Mouse (Mus musculus): ENCODE results near the gene Ncapd2.

The Ncapd2 gene

DNA sequence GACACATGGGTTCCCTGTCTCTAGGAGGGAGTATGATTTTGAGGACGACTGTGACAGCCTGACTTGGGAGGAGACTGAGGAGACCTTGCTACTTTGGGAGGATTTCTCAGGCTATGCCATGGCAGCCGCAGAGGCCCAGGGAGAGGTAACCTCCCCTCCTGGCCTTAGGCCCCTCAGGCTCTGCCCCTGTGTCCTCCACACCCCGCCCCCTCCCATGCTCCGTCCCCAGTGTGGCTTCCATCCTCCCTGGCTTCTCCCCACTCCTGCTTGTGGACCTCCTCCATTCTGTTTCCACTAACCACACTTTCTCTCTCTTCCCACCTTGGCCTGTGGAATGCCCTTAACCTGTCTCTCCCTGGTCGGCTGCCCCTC, 38.5 kb downstream of the Ncapd2 start:
- no peak for DNase-seq (ENCODE audit: low read depth, low spot score)
- Histone ChIP-seq H3K36me3 (ENCODE audit: control insufficient read depth, insufficient read depth, low read length, poor library complexity, severe bottlenecking) (peaks cover 6% of the 10 kb centered on the region), H3K27me3 (ENCODE audit: control insufficient read depth, insufficient read depth, low read length, poor library complexity, severe bottlenecking) (no peaks in the 10 kb centered on the region)

DNA sequence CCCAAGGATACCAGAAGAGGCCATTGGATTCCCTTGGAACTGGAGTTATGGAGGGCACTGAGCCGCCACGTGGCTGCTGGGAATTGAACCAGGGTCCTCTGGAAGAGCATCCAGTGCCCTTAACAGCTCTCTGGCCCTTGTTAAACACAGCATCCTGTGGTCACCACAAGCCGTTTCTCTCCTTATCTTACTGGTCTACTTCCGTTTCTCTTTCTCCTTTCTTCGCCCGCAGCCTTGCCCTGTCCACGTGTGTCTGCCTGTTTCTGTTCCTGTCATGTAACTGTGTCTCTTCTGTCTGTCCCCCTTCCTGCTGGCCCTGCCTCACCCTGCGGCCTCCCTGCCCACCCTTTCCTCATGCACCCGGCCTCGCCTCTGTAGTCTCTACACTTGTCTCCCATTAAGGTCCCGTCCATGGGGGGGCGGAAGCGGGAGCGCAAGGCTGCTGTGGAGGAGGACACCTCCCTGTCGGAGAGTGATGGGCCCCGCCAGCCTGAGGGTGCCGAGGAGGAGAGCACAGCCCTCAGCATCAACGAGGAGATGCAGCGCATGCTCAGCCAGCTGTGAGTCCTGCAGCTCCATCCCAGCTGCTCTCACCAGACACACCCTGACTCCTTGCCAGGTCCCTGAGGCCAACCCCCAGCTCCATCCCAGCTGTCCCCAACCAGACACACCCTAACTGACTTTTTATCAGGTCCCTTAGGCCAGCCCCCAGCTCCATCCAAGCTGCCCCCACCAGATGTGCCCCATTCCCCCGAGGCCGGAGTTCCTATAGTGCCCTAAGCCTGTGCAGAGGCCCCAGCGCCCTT, 39.1 kb downstream of the Ncapd2 start:
- DNase-seq (ENCODE audit: low read depth, low spot score): no peak
- Histone ChIP-seq H3K36me3 (ENCODE audit: control insufficient read depth, insufficient read depth, low read length, poor library complexity, severe bottlenecking) (peaks cover 6% of the 10 kb centered on the region), H3K27me3 (ENCODE audit: control insufficient read depth, insufficient read depth, low read length, poor library complexity, severe bottlenecking) (no peaks in the 10 kb centered on the region)

DNA sequence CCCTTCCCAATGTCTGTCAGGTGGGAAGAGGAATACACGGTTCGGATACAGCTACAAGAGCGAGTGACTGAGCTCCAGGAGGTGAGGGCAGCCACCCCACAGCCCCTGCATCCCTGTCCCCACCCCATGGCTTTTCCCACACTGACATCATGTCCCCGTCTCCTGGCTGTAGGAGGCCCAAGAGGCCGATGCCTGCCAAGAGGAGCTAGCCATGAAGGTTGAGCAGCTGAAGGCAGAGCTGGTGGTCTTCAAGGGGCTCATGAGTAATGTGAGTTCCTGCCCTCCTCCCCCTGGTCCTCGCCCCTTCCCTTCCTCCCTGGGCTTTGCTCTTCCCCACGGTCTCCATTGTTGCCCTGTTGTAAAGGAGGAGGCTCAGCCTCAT, 41.9 kb downstream of the Ncapd2 start:
- DNase-seq (ENCODE audit: low read depth, low spot score): no peak
- Histone ChIP-seq H3K27me3 (ENCODE audit: control insufficient read depth, insufficient read depth, low read length, poor library complexity, severe bottlenecking) (no peaks in the 10 kb centered on the region), H3K36me3 (ENCODE audit: control insufficient read depth, insufficient read depth, low read length, poor library complexity, severe bottlenecking) (peaks cover 3% of the 10 kb centered on the region)

DNA sequence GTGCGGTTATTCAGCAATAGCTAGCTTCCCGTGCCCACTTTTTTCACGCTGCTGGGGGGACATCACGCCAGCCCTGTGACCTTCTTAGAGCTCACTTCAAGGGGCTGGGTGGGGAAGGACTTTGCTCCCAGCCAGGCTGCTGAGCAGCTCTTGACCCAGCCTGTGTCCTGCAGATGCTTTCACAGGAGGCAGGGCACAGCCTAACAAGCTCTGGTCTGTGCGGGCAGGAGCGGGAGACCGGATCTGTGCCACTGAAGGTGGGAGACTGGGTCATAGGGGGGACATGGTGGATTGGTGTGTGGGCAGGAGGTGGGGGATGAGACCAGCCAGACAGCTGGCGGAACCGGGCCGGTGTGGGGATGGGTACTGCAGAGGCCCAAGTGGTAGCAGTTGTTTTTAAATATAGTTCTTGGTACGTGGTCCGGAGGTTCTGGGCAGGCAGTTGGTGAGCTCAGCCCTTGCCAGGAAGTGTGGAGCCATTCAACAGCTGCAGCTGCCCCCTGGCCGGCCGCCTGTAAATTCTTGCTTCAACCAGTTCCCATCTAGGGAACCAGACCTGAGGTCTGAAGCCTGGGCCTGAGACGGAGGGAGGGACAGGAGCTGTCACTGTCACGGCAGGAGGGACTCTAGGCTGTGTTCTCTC, 42.5 kb downstream of the Ncapd2 start:
- Histone ChIP-seq H3K36me3 (ENCODE audit: control insufficient read depth, insufficient read depth, low read length, poor library complexity, severe bottlenecking) (peaks cover 3% of the 10 kb centered on the region), H3K27me3 (ENCODE audit: control insufficient read depth, insufficient read depth, low read length, poor library complexity, severe bottlenecking) (no peaks in the 10 kb centered on the region)
- no peak for DNase-seq (ENCODE audit: low read depth, low spot score)

DNA sequence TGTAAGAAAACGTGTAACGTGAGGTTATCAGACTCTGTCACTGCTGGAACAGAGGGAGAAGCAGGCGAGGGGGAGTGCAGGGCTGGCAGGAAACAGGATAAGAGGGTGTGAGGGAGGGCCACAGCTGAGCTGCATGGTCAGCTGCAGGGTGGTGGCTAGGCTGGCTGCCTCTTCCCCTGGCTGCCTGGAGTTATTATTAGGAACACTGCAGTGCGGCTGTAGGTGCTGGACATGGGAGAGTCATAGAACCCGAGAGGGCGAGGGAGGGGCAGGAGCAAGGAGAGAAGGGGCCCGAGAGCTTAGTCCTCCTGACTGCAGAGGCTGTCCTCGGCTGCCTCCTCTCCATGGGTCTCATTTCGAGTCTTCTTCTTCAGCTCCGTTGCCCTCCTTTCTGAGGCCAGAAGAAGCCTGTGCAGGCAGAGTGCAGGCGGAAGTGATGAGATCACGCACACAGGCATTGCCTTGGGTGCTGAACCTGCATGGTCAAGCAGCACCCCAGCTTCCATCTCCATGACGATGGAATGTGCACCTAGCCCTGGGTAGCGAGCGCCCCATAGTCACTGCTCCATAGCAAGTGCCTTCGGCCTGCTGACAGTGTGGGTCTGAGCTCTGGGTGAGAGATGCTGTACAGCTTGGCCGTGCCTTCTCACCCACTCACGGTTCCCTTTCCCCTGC, 43.1 kb downstream of the Ncapd2 start:
- H3K36me3 ChIP-seq (ENCODE audit: control insufficient read depth, insufficient read depth, low read length, poor library complexity, severe bottlenecking): peaks cover 3% of the 10 kb centered on the region
- H3K27me3 ChIP-seq (ENCODE audit: control insufficient read depth, insufficient read depth, low read length, poor library complexity, severe bottlenecking): no peaks in the 10 kb centered on the region
- no peak for DNase-seq (ENCODE audit: low read depth, low spot score)

DNA sequence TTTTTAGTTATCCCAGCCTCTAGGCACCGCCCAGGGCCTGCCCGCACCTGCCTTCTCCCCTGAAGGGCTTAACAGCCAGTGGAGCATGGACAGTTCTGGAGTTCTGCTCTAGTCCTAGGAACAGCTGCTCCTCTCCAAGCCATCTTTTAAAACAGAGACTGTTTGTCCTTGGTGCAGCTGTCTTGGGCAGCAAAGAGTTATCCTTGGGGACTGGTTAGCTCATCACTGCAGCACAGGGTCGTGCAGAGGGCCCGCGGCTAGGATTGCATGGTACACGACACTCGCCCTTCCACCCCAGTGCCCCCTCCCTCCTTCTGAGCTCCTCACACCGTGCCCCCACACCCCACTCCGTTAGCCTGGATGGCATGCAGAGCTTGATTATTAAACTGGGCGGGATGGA, 44.2 kb downstream of the Ncapd2 start:
- peaks cover 3% of the 10 kb centered on the region for H3K36me3 ChIP-seq (ENCODE audit: control insufficient read depth, insufficient read depth, low read length, poor library complexity, severe bottlenecking)
- DNase-seq (ENCODE audit: low read depth, low spot score): no peak
- H3K27me3 ChIP-seq (ENCODE audit: control insufficient read depth, insufficient read depth, low read length, poor library complexity, severe bottlenecking): no peaks in the 10 kb centered on the region

DNA sequence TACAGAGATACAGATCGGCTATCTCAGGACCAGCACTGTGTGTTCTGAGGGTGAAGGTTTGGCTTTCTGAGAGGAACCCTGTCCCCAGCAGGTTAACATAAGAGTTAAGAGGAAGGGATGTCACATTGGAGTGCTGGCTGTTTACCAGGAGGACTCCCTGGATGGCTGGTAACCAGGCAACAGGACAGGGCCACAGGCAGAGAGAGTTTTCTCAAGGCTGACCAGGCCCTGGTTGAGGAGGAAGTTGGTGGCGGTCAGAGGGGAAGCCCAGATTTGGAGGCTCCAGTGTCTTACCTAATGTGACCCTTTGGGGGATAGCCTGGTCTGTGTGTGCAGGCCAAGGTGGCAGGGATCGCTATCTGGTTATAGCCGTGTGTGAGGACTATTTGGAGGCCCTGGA, 44.7 kb downstream of the Ncapd2 start:
- Histone ChIP-seq H3K27me3 (ENCODE audit: control insufficient read depth, insufficient read depth, low read length, poor library complexity, severe bottlenecking) (no peaks in the 10 kb centered on the region), H3K36me3 (ENCODE audit: control insufficient read depth, insufficient read depth, low read length, poor library complexity, severe bottlenecking) (peaks cover 3% of the 10 kb centered on the region)
- no peak for DNase-seq (ENCODE audit: low read depth, low spot score)

DNA sequence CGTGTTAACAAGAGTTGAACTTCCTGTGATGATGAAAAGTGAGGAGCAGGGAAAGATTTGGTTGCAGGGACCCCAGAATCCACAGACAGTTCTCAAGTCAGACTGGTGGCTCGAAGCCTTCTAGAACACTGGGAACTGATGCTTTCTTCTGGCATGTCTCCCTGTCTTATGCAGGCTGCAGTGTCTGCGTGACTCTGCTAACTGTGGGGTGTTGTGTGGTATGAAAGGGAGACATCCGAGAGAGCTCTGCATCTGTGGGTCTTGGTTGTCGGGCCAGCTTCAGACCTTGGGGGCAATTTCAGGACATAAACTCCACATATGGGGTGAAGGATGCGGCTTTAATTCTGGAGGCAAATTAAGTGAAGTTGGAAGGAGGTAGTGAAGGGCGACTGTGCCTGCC, 45.4 kb downstream of the Ncapd2 start:
- peaks cover under 1% of the 10 kb centered on the region for H3K36me3 ChIP-seq (ENCODE audit: control insufficient read depth, insufficient read depth, low read length, poor library complexity, severe bottlenecking)
- DNase-seq (ENCODE audit: low read depth, low spot score): no peak
- no peaks in the 10 kb centered on the region for H3K27me3 ChIP-seq (ENCODE audit: control insufficient read depth, insufficient read depth, low read length, poor library complexity, severe bottlenecking)

DNA sequence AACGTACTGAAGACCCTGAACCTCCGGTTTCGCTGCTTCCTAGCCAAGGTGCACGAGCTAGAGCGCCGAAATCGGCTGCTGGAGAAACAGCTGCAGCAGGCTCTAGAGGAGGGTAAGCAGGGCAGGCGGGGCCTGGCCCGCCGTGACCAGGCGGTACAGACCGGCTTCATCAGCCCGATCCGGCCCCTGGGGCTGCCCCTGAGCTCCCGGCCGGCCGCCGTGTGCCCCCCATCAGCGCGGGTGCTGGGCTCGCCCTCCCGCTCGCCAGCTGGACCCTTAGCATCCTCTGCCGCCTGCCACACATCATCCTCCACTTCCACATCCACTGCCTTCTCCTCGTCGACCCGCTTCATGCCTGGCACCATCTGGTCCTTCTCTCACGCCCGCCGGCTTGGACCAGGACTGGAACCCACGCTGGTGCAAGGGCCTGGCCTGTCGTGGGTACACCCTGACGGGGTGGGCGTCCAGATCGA, 46.0 kb downstream of the Ncapd2 start:
- peaks cover 5% of the 10 kb centered on the region for H3K36me3 ChIP-seq (ENCODE audit: control insufficient read depth, insufficient read depth, low read length, poor library complexity, severe bottlenecking)
- H3K27me3 ChIP-seq (ENCODE audit: control insufficient read depth, insufficient read depth, low read length, poor library complexity, severe bottlenecking): no peaks in the 10 kb centered on the region
- DNase-seq (ENCODE audit: low read depth, low spot score): no peak

DNA sequence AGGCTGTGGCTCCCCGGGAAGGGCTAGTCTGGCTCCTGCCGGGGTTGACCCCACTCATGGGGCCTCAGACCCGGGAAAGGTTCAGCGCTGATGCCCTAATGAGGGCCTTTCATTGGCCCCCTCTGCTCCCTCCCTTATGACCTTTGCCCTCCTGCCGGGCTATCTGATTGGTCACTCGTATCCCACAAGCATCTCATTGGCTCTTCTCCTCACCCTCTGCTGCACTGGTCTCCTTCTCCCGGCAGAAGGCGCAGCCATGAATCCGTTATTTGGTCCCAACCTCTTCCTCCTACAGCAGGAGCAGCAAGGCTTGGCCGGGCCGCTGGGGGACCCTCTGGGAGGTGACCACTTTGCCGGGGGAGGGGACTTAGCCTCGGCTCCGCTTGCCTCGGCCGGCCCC, 46.5 kb downstream of the Ncapd2 start, which contains the start of gene Iffo1:
Gene Iffo1, plus strand, starts transcription at position 241 of the 400 bp plus-strand sequence.
- H3K36me3 ChIP-seq (ENCODE audit: control insufficient read depth, insufficient read depth, low read length, poor library complexity, severe bottlenecking): peaks cover 5% of the 10 kb centered on the region
- H3K27me3 ChIP-seq (ENCODE audit: control insufficient read depth, insufficient read depth, low read length, poor library complexity, severe bottlenecking): no peaks in the 10 kb centered on the region
- DNase-seq (ENCODE audit: low read depth, low spot score): peak; percentile 84

DNA sequence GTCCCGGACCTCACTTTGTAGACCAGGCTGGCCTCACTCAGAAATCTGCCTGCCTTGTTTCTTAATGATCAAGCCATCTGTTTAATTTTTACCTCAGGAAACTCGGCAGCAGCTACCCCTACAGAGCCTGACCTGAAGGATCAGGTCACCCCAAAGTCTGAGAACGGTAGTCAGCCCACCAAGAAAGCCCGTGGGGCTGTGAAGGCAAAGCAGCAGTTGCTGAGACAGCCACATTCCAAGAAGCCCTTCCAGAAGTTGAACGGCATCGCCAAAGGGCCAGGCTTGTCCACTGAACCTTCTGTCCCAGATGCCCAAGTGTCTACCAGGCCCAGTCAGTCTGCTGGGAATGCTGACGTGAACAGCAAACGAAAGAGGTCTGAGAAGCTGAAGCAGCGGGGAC, 47.6 kb downstream of the Ncapd2 start:
- DNase-seq (ENCODE audit: low read depth, low spot score): no peak
- peaks cover 8% of the 10 kb centered on the region for H3K36me3 ChIP-seq (ENCODE audit: control insufficient read depth, insufficient read depth, low read length, poor library complexity, severe bottlenecking)

DNA sequence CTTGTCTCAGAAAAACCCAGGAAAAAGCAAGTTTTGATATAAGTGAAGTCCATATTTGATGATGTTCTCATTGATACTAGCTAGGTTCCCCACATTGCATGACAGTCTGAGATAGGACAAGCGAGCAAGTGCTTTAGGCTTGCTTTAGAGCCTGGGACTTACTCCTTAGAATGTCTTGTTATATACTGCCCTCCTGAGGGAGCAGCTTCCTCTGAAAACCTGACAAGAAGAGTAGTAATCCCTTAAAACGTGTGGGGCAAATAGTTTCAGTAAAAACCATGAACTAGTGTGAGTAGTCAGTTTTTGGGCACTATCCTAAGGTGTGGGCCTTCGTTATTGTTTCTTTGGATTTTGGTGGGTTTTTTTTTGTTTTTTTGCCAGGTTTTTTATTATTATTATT, 48.4 kb downstream of the Ncapd2 start:
- Histone ChIP-seq H3K27me3 (ENCODE audit: control insufficient read depth, insufficient read depth, low read length, poor library complexity, severe bottlenecking) (no peaks in the 10 kb centered on the region), H3K36me3 (ENCODE audit: control insufficient read depth, insufficient read depth, low read length, poor library complexity, severe bottlenecking) (peaks cover 8% of the 10 kb centered on the region)
- DNase-seq (ENCODE audit: low read depth, low spot score): no peak

More for the DNA sequence above, 47.6 kb downstream of the Ncapd2 start:
- H3K27me3 ChIP-seq (ENCODE audit: control insufficient read depth, insufficient read depth, low read length, poor library complexity, severe bottlenecking): no peaks in the 10 kb centered on the region

DNA sequence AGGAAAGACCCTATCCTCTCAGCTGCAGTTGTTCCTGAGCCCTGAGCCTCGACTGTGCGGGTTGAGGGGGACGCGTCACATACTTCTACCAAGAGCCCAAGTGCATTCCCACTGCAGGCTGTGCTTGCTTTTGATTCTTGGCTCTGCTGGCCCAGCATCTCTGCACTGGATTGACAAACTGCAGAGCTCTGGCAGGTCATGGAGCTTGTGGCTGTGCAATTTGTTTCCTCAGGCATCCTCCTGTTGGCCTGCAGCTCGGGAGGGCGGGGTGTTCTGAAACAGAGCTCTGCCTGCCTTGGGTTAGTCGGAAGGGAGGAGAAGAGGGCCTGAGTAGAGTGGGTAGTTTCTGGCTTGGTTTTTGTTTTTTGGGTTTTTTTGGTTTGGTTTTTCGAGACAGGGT, 49.1 kb downstream of the Ncapd2 start:
- H3K36me3 ChIP-seq (ENCODE audit: control insufficient read depth, insufficient read depth, low read length, poor library complexity, severe bottlenecking): peaks cover 8% of the 10 kb centered on the region
- DNase-seq (ENCODE audit: low read depth, low spot score): no peak

DNA sequence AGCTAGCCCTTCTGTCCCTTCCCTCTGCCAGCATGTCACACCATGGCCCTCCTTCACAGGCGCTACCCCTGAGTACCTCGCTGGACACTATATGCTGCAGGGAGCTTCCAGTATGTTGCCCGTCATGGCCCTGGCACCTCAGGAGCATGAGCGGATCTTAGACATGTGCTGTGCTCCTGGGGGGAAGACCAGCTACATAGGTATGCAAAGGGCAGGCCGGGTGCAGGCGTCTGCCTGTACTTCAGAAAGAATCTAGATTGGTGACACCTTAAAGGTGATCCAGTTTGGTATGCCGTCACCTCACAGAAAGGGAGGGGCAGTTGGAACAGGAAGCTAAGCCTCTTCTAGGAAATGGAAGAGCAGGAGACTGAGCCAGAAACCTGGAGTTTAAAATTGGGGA, 51.8 kb downstream of the Ncapd2 start:
- Histone ChIP-seq H3K36me3 (ENCODE audit: control insufficient read depth, insufficient read depth, low read length, poor library complexity, severe bottlenecking) (peaks cover 12% of the 10 kb centered on the region), H3K27me3 (ENCODE audit: control insufficient read depth, insufficient read depth, low read length, poor library complexity, severe bottlenecking) (no peaks in the 10 kb centered on the region)
- DNase-seq (ENCODE audit: low read depth, low spot score): no peak

More for the DNA sequence above, 49.1 kb downstream of the Ncapd2 start:
- no peaks in the 10 kb centered on the region for H3K27me3 ChIP-seq (ENCODE audit: control insufficient read depth, insufficient read depth, low read length, poor library complexity, severe bottlenecking)

All from splenic B cell, adult 2 months (primary cell).